Mouse (Mus musculus) neural tube, embryonic 13.5 days (tissue): Measurements from ENCODE around the gene Tmem14a. TPM values are rescaled to one million over a fixed set of nuclear protein-coding genes. Genes with fewer than 3 reads are reported as not detected.

Experiments used
- ATAC-seq: fragments of 200-750 bp; cut with Nextera tagmentation; 2 replicates; pipeline ENCODE4 v1.8.0; 2017; ENCODE audit warnings: low read depth, mild to moderate bottlenecking, moderate TSS enrichment, moderate library complexity
- H3K27ac ChIP-seq: fragments of 300-500 bp; sonication (generic); replicated peaks from 2 replicates; pipeline ENCODE4 v1.5.1; 2015; ENCODE audit warnings: moderate library complexity, mild to moderate bottlenecking, inconsistent platforms
- H3K27me3 ChIP-seq: fragments of 300-500 bp; sonication (generic); 2 replicates; pipeline ENCODE4 v1.6.1; 2015; ENCODE audit warnings: mild to moderate bottlenecking, inconsistent platforms
- H3K36me3 ChIP-seq: fragments of 300-500 bp; sonication (generic); 2 replicates; pipeline ENCODE4 v1.6.1; 2015; ENCODE audit warnings: mild to moderate bottlenecking, inconsistent platforms
- H3K4me1 ChIP-seq: fragments of 300-500 bp; sonication (generic); replicated peaks from 2 replicates; pipeline ENCODE4 v1.6.1; 2015; ENCODE audit warnings: inconsistent platforms
- H3K4me2 ChIP-seq: fragments of 300-500 bp; sonication (generic); 2 replicates; pipeline ENCODE4 v1.6.1; 2015; ENCODE audit warnings: inconsistent platforms, mild to moderate bottlenecking, moderate library complexity
- H3K4me3 ChIP-seq: fragments of 300-500 bp; sonication (generic); 2 replicates; pipeline ENCODE4 v1.5.1; 2015; ENCODE audit warnings: mild to moderate bottlenecking, inconsistent platforms
- H3K9ac ChIP-seq: fragments of 300-500 bp; sonication (generic); 2 replicates; pipeline ENCODE4 v1.6.1; 2015; ENCODE audit warnings: moderate library complexity, mild to moderate bottlenecking, inconsistent platforms
- H3K9me3 ChIP-seq: fragments of 300-500 bp; sonication (generic); 2 replicates; pipeline ENCODE4 v1.6.1; 2016; ENCODE audit warnings: inconsistent platforms
- WGBS: fragments of 180-500 bp; shearing (Covaris S2); methylation state at CpG from one replicate; pipeline ENCODE4 v1.1.7; 2015; 5-methylcytosine and 5-hydroxymethylcytosine counted together
- polyA plus RNA-seq: library from polyadenylated mRNA; unstranded; fragments of >200 nt; fragmentation: Nextera tagmentation; extraction: Ambion mirVana; gene quantifications from 2 replicates; pipeline ENCODE4 v1.2.1, GENCODE M21; 2015

Gene Tmem14a
- polyA plus RNA-seq, 1 experiment from 2014 or later = 20.2 TPM

- Histone ChIP-seq H3K27me3 (no peaks in the 10 kb centered on the region), H3K36me3 (no peaks in the 10 kb centered on the region), H3K4me1 (no peaks in the 10 kb centered on the region), H3K9me3 (no peaks in the 10 kb centered on the region), H3K4me2 (no peak within 1 kb of the TSS), H3K9ac (no peak within 1 kb of the TSS), H3K27ac (no peak within 1 kb of the TSS), H3K4me3 (no peak within 1 kb of the TSS)
- WGBS = 83% methylated on average over 5 of the region's 8 CpGs
- ATAC-seq = no peak
These were observed 21.8 kb downstream of the Tmem14a start, which contains the start of gene Gsta3 for GRCm38 (mm10) chr1:21239911-21240898. Gene Gsta3 (plus strand): TSS chr1:21240589.

GRCm38 (mm10) chr1:21241096-21241495 lies 22.7 kb downstream of the Tmem14a start:
- Histone ChIP-seq H3K9me3 (no peaks in the 10 kb centered on the region), H3K27me3 (no peaks in the 10 kb centered on the region), H3K4me2 (no peak overlapping the region), H3K36me3 (no peaks in the 10 kb centered on the region), H3K4me1 (no peaks in the 10 kb centered on the region), H3K4me3 (no peak overlapping the region), H3K9ac (no peak overlapping the region), H3K27ac (no peak overlapping the region)
- 79% methylated on average over 1 of the region's 1 CpGs for WGBS
- no peak for ATAC-seq

- no peak overlapping the region for H3K9ac ChIP-seq
- no peak overlapping the region for H3K27ac ChIP-seq
- no peak overlapping the region for H3K4me2 ChIP-seq
- H3K4me1 ChIP-seq = no peaks in the 10 kb centered on the region
- no peaks in the 10 kb centered on the region for H3K36me3 ChIP-seq
- H3K4me3 ChIP-seq = no peak overlapping the region
- no peaks in the 10 kb centered on the region for H3K9me3 ChIP-seq
- H3K27me3 ChIP-seq = no peaks in the 10 kb centered on the region
- WGBS = 78% methylated on average over 4 of the region's 4 CpGs
- ATAC-seq = no peak
These were observed 26.1 kb downstream of the Tmem14a start for GRCm38 (mm10) chr1:21244290-21244960.

DNA sequence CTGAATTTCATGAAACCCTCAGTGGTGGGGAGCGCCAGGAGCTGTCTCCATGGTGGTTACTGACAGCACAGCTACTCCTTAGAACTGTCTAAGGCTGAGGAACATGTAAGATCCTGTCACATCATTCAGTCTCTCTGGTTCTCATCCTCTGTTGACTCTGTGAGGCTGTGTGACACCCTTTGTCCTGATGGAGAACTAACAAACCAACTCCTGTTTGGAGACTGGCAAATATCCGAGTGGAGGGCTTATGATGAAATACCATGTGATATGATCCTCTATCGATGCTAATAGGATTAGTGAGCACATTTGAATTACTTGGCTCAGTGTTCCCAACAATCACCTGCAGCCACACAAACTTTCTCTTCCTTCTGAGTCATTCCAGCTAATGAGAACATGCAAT lies 27.8 kb downstream of the Tmem14a start:
- H3K4me1 ChIP-seq = no peaks in the 10 kb centered on the region
- no peaks in the 10 kb centered on the region for H3K9me3 ChIP-seq
- H3K27me3 ChIP-seq = no peaks in the 10 kb centered on the region
- H3K4me3 ChIP-seq = no peak overlapping the region
- no peak overlapping the region for H3K9ac ChIP-seq
- no peak overlapping the region for H3K4me2 ChIP-seq
- ATAC-seq = no peak
- WGBS = 88% methylated on average over 3 of the region's 3 CpGs
- H3K36me3 ChIP-seq = no peaks in the 10 kb centered on the region
- no peak overlapping the region for H3K27ac ChIP-seq

DNA sequence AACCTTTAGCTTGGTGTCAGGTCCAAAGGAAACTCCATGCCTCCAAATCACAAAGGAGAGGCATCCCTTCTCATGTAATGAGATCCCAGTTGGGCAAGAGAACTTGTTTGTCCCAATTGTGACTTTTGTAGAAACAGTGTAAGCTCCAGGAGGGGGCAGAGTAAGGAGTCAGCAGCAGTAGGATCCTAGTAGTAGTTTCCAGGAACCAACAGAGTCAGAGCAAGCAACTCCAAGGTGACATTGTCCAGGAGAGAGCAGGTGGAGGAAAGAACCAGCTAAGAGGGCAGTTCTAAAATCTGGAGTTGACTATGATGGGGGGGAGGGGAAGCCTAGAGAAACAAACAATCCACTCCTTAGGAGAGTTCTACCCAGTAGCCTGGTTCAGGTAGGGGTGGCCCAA lies 29.5 kb downstream of the Tmem14a start:
- no peaks in the 10 kb centered on the region for H3K27me3 ChIP-seq
- no peaks in the 10 kb centered on the region for H3K9me3 ChIP-seq
- H3K4me1 ChIP-seq = no peaks in the 10 kb centered on the region
- H3K27ac ChIP-seq = no peak overlapping the region
- H3K9ac ChIP-seq = no peak overlapping the region
- H3K4me3 ChIP-seq = no peak overlapping the region
- H3K4me2 ChIP-seq = no peak overlapping the region
- no peaks in the 10 kb centered on the region for H3K36me3 ChIP-seq
- ATAC-seq = no peak

DNA sequence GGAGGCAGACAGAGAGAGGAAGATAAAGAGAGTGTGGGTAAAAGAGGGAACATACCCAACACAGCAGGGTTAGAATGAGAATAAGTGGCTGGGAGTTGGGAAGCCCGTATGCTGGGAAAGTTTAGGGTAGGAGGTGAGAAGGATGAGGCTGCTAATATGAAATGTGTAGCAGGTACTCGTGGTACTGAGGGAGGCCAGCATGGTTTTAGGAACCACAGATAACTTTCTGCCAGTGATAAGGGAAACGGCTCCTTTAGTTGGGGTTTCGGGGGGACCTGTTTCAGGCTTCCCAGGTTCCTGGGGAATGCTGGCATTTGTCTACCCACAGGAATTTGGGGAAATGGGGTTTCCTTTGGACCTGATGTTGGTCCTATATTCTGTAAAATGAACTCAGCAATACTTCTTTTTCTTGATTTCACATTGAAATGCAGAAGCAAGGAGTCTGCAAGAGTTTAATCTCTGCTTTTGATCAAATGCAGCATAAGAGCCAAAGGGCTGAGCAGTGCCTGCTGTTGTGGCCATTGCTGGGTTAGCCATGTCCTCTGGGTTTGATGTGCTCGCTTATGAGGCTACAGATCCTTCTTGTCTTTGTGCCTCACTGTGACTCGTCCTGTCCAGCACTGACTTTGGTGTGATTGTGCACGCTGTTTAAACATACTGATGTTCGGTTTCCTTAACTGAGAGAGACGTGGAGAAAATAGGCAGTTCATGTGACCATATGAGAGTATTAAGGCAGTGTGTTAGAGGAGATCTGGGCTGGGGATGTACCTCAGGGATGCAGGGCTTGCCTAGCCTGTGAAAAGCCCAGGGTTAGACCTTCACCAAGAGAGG lies 30.4 kb downstream of the Tmem14a start:
- no peaks in the 10 kb centered on the region for H3K4me1 ChIP-seq
- ATAC-seq = no peak
- WGBS = 85% methylated on average over 9 of the region's 9 CpGs
- H3K9me3 ChIP-seq = no peaks in the 10 kb centered on the region
- H3K27me3 ChIP-seq = no peaks in the 10 kb centered on the region
- no peak overlapping the region for H3K4me3 ChIP-seq
- no peaks in the 10 kb centered on the region for H3K36me3 ChIP-seq
- no peak overlapping the region for H3K4me2 ChIP-seq
- no peak overlapping the region for H3K27ac ChIP-seq
- H3K9ac ChIP-seq = no peak overlapping the region

- no peak overlapping the region for H3K4me2 ChIP-seq
- H3K9ac ChIP-seq = no peak overlapping the region
- 24% methylated on average over 6 of the region's 6 CpGs for WGBS
- H3K4me1 ChIP-seq = no peaks in the 10 kb centered on the region
- H3K9me3 ChIP-seq = no peaks in the 10 kb centered on the region
- ATAC-seq = peak; percentile 23; the same call in 1 of the 2 replicates
- no peak overlapping the region for H3K27ac ChIP-seq
- H3K27me3 ChIP-seq = no peaks in the 10 kb centered on the region
- H3K36me3 ChIP-seq = no peaks in the 10 kb centered on the region
- H3K4me3 ChIP-seq = no peak overlapping the region
These were observed 33.3 kb downstream of the Tmem14a start for GRCm38 (mm10) chr1:21251661-21252060.

DNA sequence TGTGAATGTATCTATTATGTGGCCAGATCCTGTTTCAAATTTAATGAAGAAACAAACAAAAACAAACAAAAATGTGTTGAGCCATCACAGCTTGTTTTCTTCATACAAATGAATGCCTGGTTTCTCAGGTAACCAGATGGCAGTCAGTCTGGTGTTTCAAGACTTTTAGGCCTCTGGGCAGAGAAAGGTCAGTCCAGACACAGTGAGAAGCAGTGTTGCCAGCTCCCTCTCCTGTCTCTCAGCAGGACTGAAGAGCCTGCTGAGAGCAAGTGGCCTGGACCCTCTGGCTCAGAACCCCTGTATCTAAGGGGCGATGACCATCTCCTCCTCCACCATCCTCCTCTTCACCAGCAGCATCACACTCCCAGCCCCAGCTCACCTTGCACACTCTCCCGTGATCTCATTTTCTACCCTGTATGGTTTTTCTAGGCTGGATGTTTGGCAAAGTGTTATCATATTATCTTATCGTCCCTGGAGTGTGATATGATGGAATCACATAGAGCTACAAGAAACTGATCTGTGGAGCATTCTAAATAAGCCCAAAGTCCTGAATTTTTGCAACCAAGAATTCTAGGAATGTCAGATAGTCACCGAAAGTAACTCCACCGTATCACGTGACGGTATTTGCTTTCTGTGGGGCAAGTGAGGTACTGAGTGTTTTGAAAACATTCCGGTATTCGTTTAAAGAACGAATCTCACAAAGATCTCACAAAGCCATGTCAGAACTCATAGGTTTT lies 34.4 kb downstream of the Tmem14a start:
- Histone ChIP-seq H3K4me2 (no peak overlapping the region), H3K4me1 (no peaks in the 10 kb centered on the region), H3K36me3 (no peaks in the 10 kb centered on the region), H3K27ac (no peak overlapping the region), H3K27me3 (no peaks in the 10 kb centered on the region), H3K9ac (no peak overlapping the region), H3K4me3 (no peak overlapping the region), H3K9me3 (no peaks in the 10 kb centered on the region)
- 90% methylated on average over 10 of the region's 10 CpGs for WGBS
- no peak for ATAC-seq

GRCm38 (mm10) chr1:21253303-21253650 lies 34.9 kb downstream of the Tmem14a start:
- Histone ChIP-seq H3K36me3 (no peaks in the 10 kb centered on the region), H3K4me3 (no peak overlapping the region), H3K9ac (no peak overlapping the region), H3K27me3 (no peaks in the 10 kb centered on the region), H3K4me2 (no peak overlapping the region), H3K9me3 (no peaks in the 10 kb centered on the region), H3K4me1 (no peaks in the 10 kb centered on the region), H3K27ac (no peak overlapping the region)
- WGBS = 88% methylated on average over 1 of the region's 1 CpGs
- ATAC-seq = no peak

DNA sequence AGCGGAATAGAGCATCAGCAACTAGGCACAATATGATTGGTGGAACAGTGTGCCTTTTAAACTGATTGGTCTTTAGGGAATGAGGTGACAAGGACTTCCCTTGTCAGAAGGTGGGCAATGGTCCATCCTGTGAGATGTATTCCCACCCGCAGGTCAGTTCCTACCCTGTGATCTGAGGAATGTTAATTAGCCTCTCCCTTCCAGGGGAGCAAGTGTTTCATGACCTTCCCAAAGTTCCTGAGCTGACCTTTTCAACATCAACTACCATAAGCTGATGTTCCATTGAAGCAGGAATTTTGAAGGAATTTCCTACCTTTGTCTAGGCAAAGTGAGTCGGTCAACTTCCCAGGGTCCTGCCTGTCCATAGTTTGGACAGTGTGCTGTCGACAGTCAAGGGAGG lies 35.5 kb downstream of the Tmem14a start:
- WGBS = 84% methylated on average over 4 of the region's 4 CpGs
- H3K4me2 ChIP-seq = no peak overlapping the region
- H3K27ac ChIP-seq = no peak overlapping the region
- no peak overlapping the region for H3K9ac ChIP-seq
- no peaks in the 10 kb centered on the region for H3K9me3 ChIP-seq
- no peak overlapping the region for H3K4me3 ChIP-seq
- ATAC-seq = no peak
- H3K4me1 ChIP-seq = no peaks in the 10 kb centered on the region
- no peaks in the 10 kb centered on the region for H3K27me3 ChIP-seq
- no peaks in the 10 kb centered on the region for H3K36me3 ChIP-seq

- Histone ChIP-seq H3K36me3 (no peaks in the 10 kb centered on the region), H3K4me3 (no peak overlapping the region), H3K4me2 (no peak overlapping the region), H3K27me3 (no peaks in the 10 kb centered on the region), H3K9ac (no peak overlapping the region), H3K4me1 (no peaks in the 10 kb centered on the region), H3K9me3 (no peaks in the 10 kb centered on the region), H3K27ac (no peak overlapping the region)
- no peak for ATAC-seq
- 92% methylated on average over 7 of the region's 7 CpGs for WGBS
These were observed 37.4 kb downstream of the Tmem14a start for GRCm38 (mm10) chr1:21255625-21256345.
